Mouse (Mus musculus): ENCODE data around the gene Ntrk2.

DNA sequence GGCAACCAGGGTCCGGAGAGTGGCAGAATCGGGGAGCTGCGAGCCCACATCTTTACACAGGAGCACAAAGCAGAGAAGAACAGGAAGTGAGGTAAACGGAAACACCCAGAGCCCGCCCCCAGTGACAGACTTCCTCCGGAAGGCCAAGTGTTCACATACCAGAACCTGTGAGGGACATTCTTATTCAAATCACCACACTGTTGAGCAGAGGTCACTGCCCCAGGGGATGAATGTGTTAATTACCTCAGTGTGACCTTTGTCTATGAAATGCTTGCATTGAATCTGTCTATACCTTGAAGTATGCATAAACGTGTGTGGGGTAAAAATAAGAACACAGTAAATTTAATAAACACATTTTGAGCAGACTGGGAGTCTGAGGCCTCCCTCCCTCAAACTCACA is 9.0 kb upstream of the Ntrk2 start:
- TF ChIP-seq CTCF (IDR thresholded peaks at IDR 0.05; ENCODE audit: control insufficient read depth, insufficient read depth, low read length) (no peak), POLR2A (IDR thresholded peaks at IDR 0.05; ENCODE audit: borderline replicate concordance, control insufficient read depth, low read depth, low read length) (no peak)
